Mouse (Mus musculus) urinary bladder, postnatal 14 days (tissue): ENCODE measurements around the gene Slc25a44.
"Not testable (repeated sequence)": the region's sequence is repeated elsewhere in the genome, so short reads cannot be mapped to it uniquely, and the experiment has no call there.

Experiments
- DNase-seq: peaks from one replicate; pipeline ENCODE4 v3.0.0; 2021; ENCODE audit warnings: low spot score

Gene Slc25a44

GRCm38 (mm10) chr3:88368511-88368910 is 56.4 kb downstream of the Slc25a44 start:
- not testable (repeated sequence) for DNase-seq

- DNase-seq: not testable (repeated sequence)
Observed at GRCm38 (mm10) chr3:88367517-88367916, 57.4 kb downstream of the Slc25a44 start.

GRCm38 (mm10) chr3:88366830-88367428 is 58.0 kb downstream of the Slc25a44 start:
- DNase-seq: peak; percentile 54

- DNase-seq: no peak
Observed at GRCm38 (mm10) chr3:88365705-88366361, 59.1 kb downstream of the Slc25a44 start.

GRCm38 (mm10) chr3:88364337-88364736 is 60.6 kb downstream of the Slc25a44 start, which contains the start of gene Paqr6:
Gene Paqr6, plus strand, starts transcription at chr3:88364584.
- DNase-seq: peak; percentile 85

- no peak for DNase-seq
Observed at GRCm38 (mm10) chr3:88363700-88364099, 61.2 kb downstream of the Slc25a44 start.

- DNase-seq: no peak
Observed at GRCm38 (mm10) chr3:88361612-88362313, 63.2 kb downstream of the Slc25a44 start.

GRCm38 (mm10) chr3:88361096-88361495 is 63.8 kb downstream of the Slc25a44 start:
- no peak for DNase-seq
